Mouse (Mus musculus) heart, postnatal 0 days (tissue): ENCODE measurements around the gene Cops9. TPM values are rescaled to one million over a fixed set of nuclear protein-coding genes. Genes with fewer than 3 reads are reported as not detected.

Experiments used
- ATAC-seq: fragments of 200-750 bp; cut with Nextera tagmentation; 2 replicates; pipeline ENCODE4 v1.8.0; 2017; ENCODE audit warnings: low read depth, moderate number of reproducible peaks, moderate library complexity; ENCODE audit not compliant: insufficient read depth
- DNase-seq: peaks from one replicate; pipeline ENCODE4 v3.0.0-alpha.2; 2016; ENCODE audit warnings: low spot score
- H3K27ac ChIP-seq: fragments of 300-500 bp; sonication (generic); 2 replicates; pipeline ENCODE4 v1.5.1; 2014; ENCODE audit warnings: low read depth, mild to moderate bottlenecking
- H3K27me3 ChIP-seq: fragments of 300-500 bp; sonication (generic); 2 replicates; pipeline ENCODE4 v1.6.1; 2014; ENCODE audit warnings: low read length, mixed read lengths; ENCODE audit not compliant: control insufficient read depth, insufficient read depth
- H3K36me3 ChIP-seq: fragments of 300-500 bp; sonication (generic); replicated peaks from 2 replicates; pipeline ENCODE4 v1.6.1; 2014; ENCODE audit warnings: low read length, mixed read lengths; ENCODE audit not compliant: control insufficient read depth, insufficient read depth
- H3K4me1 ChIP-seq: fragments of 300-500 bp; sonication (generic); 2 replicates; pipeline ENCODE4 v1.6.1; 2014; ENCODE audit warnings: antibody characterized with exemption; ENCODE audit not compliant: control insufficient read depth, insufficient read depth
- H3K4me2 ChIP-seq: fragments of 300-500 bp; sonication (generic); 2 replicates; pipeline ENCODE4 v1.6.1; 2014; ENCODE audit warnings: low read depth, mild to moderate bottlenecking, low read length, moderate library complexity
- H3K4me3 ChIP-seq: fragments of 300-500 bp; sonication (generic); 2 replicates; pipeline ENCODE4 v1.5.1; 2014; ENCODE audit warnings: low read depth, low read length
- H3K9ac ChIP-seq: fragments of 300-500 bp; sonication (generic); replicated peaks from 2 replicates; pipeline ENCODE4 v1.6.1; 2014; ENCODE audit warnings: low read depth, low read length, mixed read lengths
- H3K9me3 ChIP-seq: fragments of 300-500 bp; sonication (generic); replicated peaks from 2 replicates; pipeline ENCODE4 v1.6.1; 2016; ENCODE audit warnings: low read length; ENCODE audit not compliant: control insufficient read depth
- CTCF ChIP-seq: IDR thresholded peaks from 2 replicates; pipeline ENCODE4 v1.5.1; 2016; ENCODE audit warnings: antibody characterized with exemption, control low read depth, low read depth
- EP300 ChIP-seq: IDR thresholded peaks from 2 replicates; pipeline ENCODE4 v1.6.1; 2016; ENCODE audit warnings: antibody characterized with exemption, low read depth
- WGBS: fragments of 180-500 bp; shearing (Covaris S2); extraction: QIAGEN DNeasy Blood & Tissue Kit; methylation state at CpG from one replicate; pipeline ENCODE4 v1.1.7; 2014; 5-methylcytosine and 5-hydroxymethylcytosine counted together
- polyA plus RNA-seq: library from polyadenylated mRNA; unstranded; fragments of >200 nt; fragmentation: Nextera tagmentation; extraction: Ambion mirVana; gene quantifications from 2 replicates; pipeline ENCODE4 v1.2.1, GENCODE M21; 2015
- total RNA-seq: library from RNA; depleted of rRNA; stranded (reverse); fragments of >200 nt; gene quantifications from 2 replicates; pipeline ENCODE4 v1.2.3, GENCODE M21; 2014; ENCODE audit warnings: low replicate concordance

Gene Cops9
- total and polyA plus RNA-seq, 2 experiments from 2014 or later: 187 to 507 TPM

DNA sequence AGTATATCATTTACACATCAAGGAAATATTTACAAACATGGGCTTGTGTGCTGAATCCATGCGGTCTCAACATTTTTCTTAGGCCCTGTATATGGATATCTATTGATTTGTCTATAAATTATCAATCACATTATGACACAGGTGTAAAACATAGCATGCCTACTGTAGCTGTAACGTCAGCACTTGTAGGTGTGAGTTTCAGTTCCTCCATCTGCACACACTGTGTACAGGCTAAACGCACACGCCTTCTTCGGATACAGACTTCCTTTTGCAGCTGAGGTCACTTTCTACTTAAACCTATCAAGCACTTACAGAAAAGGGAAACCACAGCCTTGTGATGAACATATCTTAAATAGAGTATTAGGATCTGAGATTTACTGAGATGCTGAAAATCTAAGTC lies 37.0 kb upstream of the Cops9 start:
- DNase-seq: no peak
- H3K4me1 ChIP-seq: peaks cover 8% of the 10 kb centered on the region; the same call in 1 of the 2 replicates

DNA sequence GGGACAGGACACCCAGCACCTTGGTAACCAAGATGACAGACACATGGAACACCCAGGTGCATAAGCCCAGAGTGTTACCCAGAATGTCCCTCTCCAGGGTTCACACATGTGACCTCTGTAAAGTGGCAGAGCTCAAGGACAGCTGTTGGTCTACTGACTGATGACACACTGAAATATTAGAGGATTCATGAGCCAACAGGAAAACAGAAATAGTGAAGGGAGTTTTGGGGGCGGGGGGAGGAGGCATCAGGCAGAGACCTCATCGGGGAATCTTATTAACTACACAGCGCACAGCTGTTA lies 34.8 kb upstream of the Cops9 start:
- H3K27ac ChIP-seq: no peak overlapping the region
- WGBS: 84% methylated on average over 3 of the region's 3 CpGs
- DNase-seq: peak; percentile 19
- no peak overlapping the region for H3K4me2 ChIP-seq
- ATAC-seq: 0 out of 2 replicates have a peak, but pooled peaks have one; percentile 24
- no peaks in the 10 kb centered on the region for H3K9me3 ChIP-seq
- H3K36me3 ChIP-seq: no peaks in the 10 kb centered on the region
- H3K4me1 ChIP-seq: peaks cover 8% of the 10 kb centered on the region; the same call in 1 of the 2 replicates
- no peak overlapping the region for H3K9ac ChIP-seq
- H3K27me3 ChIP-seq: no peaks in the 10 kb centered on the region
- H3K4me3 ChIP-seq: no peak overlapping the region
- TF ChIP-seq EP300 (no peak), CTCF (no peak)

More for the DNA sequence above, 37.0 kb upstream of the Cops9 start:
- 75% methylated on average over 5 of the region's 5 CpGs for WGBS
- TF ChIP-seq EP300 (no peak), CTCF (no peak)
- Histone ChIP-seq H3K4me3 (no peak overlapping the region), H3K36me3 (no peaks in the 10 kb centered on the region), H3K9ac (no peak overlapping the region), H3K27ac (no peak overlapping the region), H3K4me2 (no peak overlapping the region), H3K9me3 (no peaks in the 10 kb centered on the region), H3K27me3 (no peaks in the 10 kb centered on the region)
- no peak for ATAC-seq

DNA sequence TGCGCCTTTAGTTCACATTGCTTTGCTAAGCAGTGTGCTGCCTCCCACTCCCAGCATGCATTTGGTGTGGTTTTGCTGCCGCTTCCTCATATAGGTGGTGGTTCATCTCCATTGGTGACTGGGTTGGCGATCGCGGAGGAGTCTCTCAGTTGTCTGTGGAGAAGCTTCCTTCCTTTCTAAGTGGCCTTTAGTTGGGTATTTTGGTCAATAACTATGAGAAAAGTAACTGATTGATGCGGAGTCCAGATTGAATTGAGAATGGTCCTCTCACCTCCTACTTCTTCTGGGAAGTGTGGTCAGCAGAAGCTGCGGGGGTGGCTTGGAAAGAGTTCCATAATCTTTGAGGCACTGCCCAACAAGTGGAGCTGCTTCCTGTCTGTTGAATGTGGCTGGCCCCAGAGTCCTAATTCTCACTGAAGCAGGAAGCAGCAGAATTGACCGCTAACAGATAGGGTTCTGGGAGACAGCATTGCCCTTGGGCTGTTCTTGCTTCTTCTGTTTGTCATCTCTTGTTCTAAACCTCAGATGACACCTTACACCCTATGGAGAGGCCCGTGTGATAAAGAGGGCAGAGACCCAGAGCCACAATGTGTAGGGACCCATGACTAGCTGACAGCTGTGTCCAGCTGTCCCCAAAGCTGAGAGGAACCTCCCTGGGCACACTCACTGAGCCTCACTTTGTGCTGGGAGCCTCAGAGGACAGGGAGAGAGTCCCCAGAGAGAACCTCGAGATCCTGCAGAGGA lies 34.3 kb upstream of the Cops9 start:
- 60% methylated on average over 10 of the region's 10 CpGs for WGBS
- H3K36me3 ChIP-seq: no peaks in the 10 kb centered on the region

DNA sequence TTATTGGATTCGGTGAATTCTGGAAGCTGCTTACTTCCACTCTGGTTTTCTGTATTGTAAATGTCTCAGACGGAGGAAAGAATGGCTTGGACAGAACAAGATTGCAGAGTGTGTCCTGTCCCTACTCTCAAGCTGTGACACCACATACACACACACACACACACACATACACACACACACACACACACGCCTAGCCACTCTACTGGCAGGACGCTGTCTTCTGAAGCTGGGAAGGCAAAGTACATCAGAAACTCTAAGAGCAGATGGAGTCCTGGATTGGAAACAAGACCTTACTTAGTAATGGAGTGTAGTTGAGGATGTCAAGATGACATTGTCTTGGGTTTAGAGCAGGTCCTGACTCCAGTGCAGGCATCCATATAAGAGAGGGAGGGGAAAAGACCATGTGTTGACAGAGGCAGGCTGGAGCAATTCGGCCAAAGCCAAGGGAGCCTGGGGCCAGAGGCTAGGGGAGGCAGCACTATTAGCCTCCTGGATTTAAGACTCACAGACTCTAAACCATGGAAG lies 31.5 kb upstream of the Cops9 start:
- Histone ChIP-seq H3K27ac (no peak overlapping the region), H3K4me1 (peaks cover 8% of the 10 kb centered on the region; the same call in 1 of the 2 replicates), H3K9me3 (no peaks in the 10 kb centered on the region), H3K4me2 (no peak overlapping the region), H3K4me3 (no peak overlapping the region), H3K9ac (no peak overlapping the region), H3K27me3 (no peaks in the 10 kb centered on the region), H3K36me3 (no peaks in the 10 kb centered on the region)
- ATAC-seq (no peak), DNase-seq (no peak)
- no peak for TF ChIP-seq CTCF
- no peak for TF ChIP-seq EP300
- WGBS: 71% methylated on average over 5 of the region's 5 CpGs

More for the DNA sequence above, 34.3 kb upstream of the Cops9 start:
- H3K4me3 ChIP-seq: no peak overlapping the region
- no peaks in the 10 kb centered on the region for H3K27me3 ChIP-seq
- ATAC-seq: no peak
- no peak for DNase-seq
- H3K4me1 ChIP-seq: peaks cover 8% of the 10 kb centered on the region; the same call in 1 of the 2 replicates
- TF ChIP-seq EP300 (no peak), CTCF (no peak)
- no peaks in the 10 kb centered on the region for H3K9me3 ChIP-seq
- no peak overlapping the region for H3K9ac ChIP-seq
- H3K4me2 ChIP-seq: no peak overlapping the region
- no peak overlapping the region for H3K27ac ChIP-seq

DNA sequence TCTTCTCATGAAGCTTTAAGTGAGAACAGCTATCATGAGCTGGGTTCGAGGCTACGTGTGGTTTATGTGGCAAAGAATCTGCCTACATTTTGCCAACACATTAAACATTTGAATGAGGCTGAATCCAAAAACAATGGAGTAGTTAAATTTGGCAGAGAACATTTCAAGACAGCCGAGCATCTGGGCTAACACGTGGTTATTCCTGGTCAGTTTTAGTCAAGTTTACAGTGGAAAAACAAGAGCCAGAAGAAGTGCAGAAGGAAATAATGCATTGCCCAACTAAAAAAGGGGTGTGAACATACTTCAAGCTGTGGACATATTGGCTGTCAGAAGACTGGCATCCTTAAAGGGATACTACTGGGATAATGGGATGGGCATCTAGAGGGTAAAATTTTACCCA lies 29.5 kb upstream of the Cops9 start:
- Histone ChIP-seq H3K9ac (no peak overlapping the region), H3K27ac (no peak overlapping the region), H3K36me3 (no peaks in the 10 kb centered on the region), H3K4me1 (peaks cover 4% of the 10 kb centered on the region; the same call in 1 of the 2 replicates), H3K4me3 (no peak overlapping the region), H3K27me3 (no peaks in the 10 kb centered on the region), H3K9me3 (no peaks in the 10 kb centered on the region), H3K4me2 (no peak overlapping the region)
- TF ChIP-seq CTCF (no peak), EP300 (no peak)
- ATAC-seq: no peak
- no peak for DNase-seq
- WGBS: 71% methylated on average over 4 of the region's 4 CpGs
